Mouse (Mus musculus): ENCODE results near the gene Meig1. TPM values are rescaled to one million over a fixed set of nuclear protein-coding genes. Genes with fewer than 3 reads are reported as not detected.

Gene Meig1
- polyA plus RNA-seq, 1 experiment from 2014 or later: 6.3 TPM

DNA sequence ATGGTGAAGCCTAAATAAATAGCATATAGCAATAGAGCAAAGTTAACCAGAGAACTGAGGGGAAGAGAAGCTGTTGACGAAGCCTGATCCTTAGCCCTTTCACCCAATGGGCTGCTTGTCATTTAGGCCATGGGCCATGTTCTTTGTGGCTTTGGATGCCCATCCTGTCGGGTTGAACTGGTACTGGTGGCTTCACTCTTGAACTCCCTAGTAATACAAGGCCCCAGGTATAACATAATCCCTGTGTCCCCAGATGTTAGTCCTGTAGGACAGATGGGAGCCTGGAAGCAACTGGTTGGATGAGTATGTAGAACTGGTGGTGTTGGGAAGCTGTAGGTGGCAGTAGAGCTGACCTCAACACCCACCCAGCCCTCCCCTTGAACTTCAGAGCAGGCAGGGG is 30.5 kb downstream of the Meig1 start:
- no peak overlapping the region for H3K9ac ChIP-seq (ENCODE audit: low read length)
- no peak overlapping the region for H3K4me2 ChIP-seq (ENCODE audit: low read length)
- no peaks in the 10 kb centered on the region for H3K27me3 ChIP-seq (replicated peaks; ENCODE audit: control insufficient read depth, insufficient read depth, low read length)
- no peak overlapping the region for H3K27ac ChIP-seq (ENCODE audit: low read depth, low read length)
- no peaks in the 10 kb centered on the region for H3K36me3 ChIP-seq (ENCODE audit: control insufficient read depth, insufficient read depth, low read length)
- H3K4me1 ChIP-seq (ENCODE audit: control insufficient read depth, insufficient read depth, low read length): no peaks in the 10 kb centered on the region
- DNase-seq (ENCODE audit: low spot score) (no peak), ATAC-seq (no peak)
- H3K9me3 ChIP-seq (replicated peaks; ENCODE audit: control insufficient read depth, low read length): no peaks in the 10 kb centered on the region
- H3K4me3 ChIP-seq (ENCODE audit: low read depth, low read length): no peak overlapping the region
- 71% methylated on average over 2 of the region's 2 CpGs for WGBS

- WGBS: 74% methylated on average over 6 of the region's 6 CpGs
- Histone ChIP-seq H3K4me3 (ENCODE audit: low read depth, low read length) (no peak overlapping the region), H3K36me3 (ENCODE audit: control insufficient read depth, insufficient read depth, low read length) (no peaks in the 10 kb centered on the region), H3K27ac (ENCODE audit: low read depth, low read length) (no peak overlapping the region), H3K4me2 (ENCODE audit: low read length) (no peak overlapping the region), H3K27me3 (replicated peaks; ENCODE audit: control insufficient read depth, insufficient read depth, low read length) (no peaks in the 10 kb centered on the region), H3K9ac (ENCODE audit: low read length) (no peak overlapping the region), H3K4me1 (ENCODE audit: control insufficient read depth, insufficient read depth, low read length) (no peaks in the 10 kb centered on the region), H3K9me3 (replicated peaks; ENCODE audit: control insufficient read depth, low read length) (no peaks in the 10 kb centered on the region)
- no peak for ATAC-seq
- no peak for DNase-seq (ENCODE audit: low spot score)
Observed at GRCm38 (mm10) chr2:3387105-3387860, 35.2 kb downstream of the Meig1 start.

- ATAC-seq: no peak
Observed at GRCm38 (mm10) chr2:3365127-3365526, 57.3 kb downstream of the Meig1 start.

DNA sequence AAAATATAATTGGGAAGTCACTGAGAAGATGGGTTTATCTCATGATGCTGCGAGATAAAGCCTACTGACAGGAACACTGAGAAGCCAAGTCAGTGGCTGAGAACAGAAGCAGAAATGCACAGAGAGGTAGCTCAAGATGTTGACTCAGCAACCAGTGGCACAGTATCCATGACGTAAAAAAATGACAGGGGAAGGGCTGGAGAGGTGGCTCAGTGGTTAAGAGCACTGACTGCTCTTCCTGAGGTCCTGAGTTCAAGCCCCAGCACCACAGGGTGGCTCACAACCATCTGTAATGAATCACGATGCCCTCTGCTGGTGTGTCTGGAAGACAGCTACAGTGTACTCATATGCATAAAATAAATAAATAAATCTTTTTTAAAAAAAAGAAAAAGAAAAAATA is 61.4 kb downstream of the Meig1 start:
- 90% methylated on average over 3 of the region's 3 CpGs for WGBS
- no peak for DNase-seq (ENCODE audit: low spot score)
- no peaks in the 10 kb centered on the region for H3K9me3 ChIP-seq (replicated peaks; ENCODE audit: control insufficient read depth, low read length)
- H3K9ac ChIP-seq (ENCODE audit: low read length): no peak overlapping the region
- H3K4me1 ChIP-seq (ENCODE audit: control insufficient read depth, insufficient read depth, low read length): no peaks in the 10 kb centered on the region
- H3K27ac ChIP-seq (ENCODE audit: low read depth, low read length): no peak overlapping the region
- H3K27me3 ChIP-seq (replicated peaks; ENCODE audit: control insufficient read depth, insufficient read depth, low read length): no peaks in the 10 kb centered on the region
- H3K4me2 ChIP-seq (ENCODE audit: low read length): no peak overlapping the region
- H3K36me3 ChIP-seq (ENCODE audit: control insufficient read depth, insufficient read depth, low read length): no peaks in the 10 kb centered on the region
- ATAC-seq: no peak
- no peak overlapping the region for H3K4me3 ChIP-seq (ENCODE audit: low read depth, low read length)

More at GRCm38 (mm10) chr2:3365127-3365526, 57.3 kb downstream of the Meig1 start:
- H3K27me3 ChIP-seq (replicated peaks; ENCODE audit: control insufficient read depth, insufficient read depth, low read length): no peaks in the 10 kb centered on the region
- H3K4me1 ChIP-seq (ENCODE audit: control insufficient read depth, insufficient read depth, low read length): no peaks in the 10 kb centered on the region
- H3K36me3 ChIP-seq (ENCODE audit: control insufficient read depth, insufficient read depth, low read length): no peaks in the 10 kb centered on the region
- no peaks in the 10 kb centered on the region for H3K9me3 ChIP-seq (replicated peaks; ENCODE audit: control insufficient read depth, low read length)
- H3K9ac ChIP-seq (ENCODE audit: low read length): no peak overlapping the region
- peak; percentile 4 for DNase-seq (ENCODE audit: low spot score)
- 19% methylated on average over 4 of the region's 4 CpGs for WGBS
- no peak overlapping the region for H3K27ac ChIP-seq (ENCODE audit: low read depth, low read length)
- no peak overlapping the region for H3K4me3 ChIP-seq (ENCODE audit: low read depth, low read length)
- no peak overlapping the region for H3K4me2 ChIP-seq (ENCODE audit: low read length)

Other genes with a start within 250 kb of the Meig1 start
- gene Nmt2, start 138.4 kb downstream of the Meig1 start, polyA plus RNA-seq (2014; fragmentation: Nextera tagmentation; extraction: Ambion mirVana): 77.0 and 97.4 TPM in 2 replicates
- gene Rpp38, start 90.0 kb downstream of the Meig1 start, polyA plus RNA-seq (2014; fragmentation: Nextera tagmentation; extraction: Ambion mirVana): 19.4 and 20.3 TPM in 2 replicates
- 1.7 and 1.8 TPM in 2 replicates for gene Acbd7, start 86.5 kb downstream of the Meig1 start, polyA plus RNA-seq (2014; fragmentation: Nextera tagmentation; extraction: Ambion mirVana)
- gene Olah, start 25.4 kb downstream of the Meig1 start, polyA plus RNA-seq (2014; fragmentation: Nextera tagmentation; extraction: Ambion mirVana): not detected in 2 replicates
- gene Dclre1c, start 1.5 kb upstream of the Meig1 start, polyA plus RNA-seq (2014; fragmentation: Nextera tagmentation; extraction: Ambion mirVana): 7.3 and 7.8 TPM in 2 replicates
- gene Suv39h2, start 52.4 kb upstream of the Meig1 start, polyA plus RNA-seq (2014; fragmentation: Nextera tagmentation; extraction: Ambion mirVana): 19.1 and 21.4 TPM in 2 replicates
- 7.2 and 7.3 TPM in 2 replicates for gene Gm45902, start 90.1 kb upstream of the Meig1 start, polyA plus RNA-seq (2014; fragmentation: Nextera tagmentation; extraction: Ambion mirVana)
- 91.7 and 92.6 TPM in 2 replicates for gene Hspa14, start 90.2 kb upstream of the Meig1 start, polyA plus RNA-seq (2014; fragmentation: Nextera tagmentation; extraction: Ambion mirVana)
- gene Cdnf, start 90.4 kb upstream of the Meig1 start, polyA plus RNA-seq (2014; fragmentation: Nextera tagmentation; extraction: Ambion mirVana): 0.11 and 0.30 TPM in 2 replicates
- 75.4 and 77.3 TPM in 2 replicates for gene Fam107b, start 147.8 kb upstream of the Meig1 start, polyA plus RNA-seq (2014; fragmentation: Nextera tagmentation; extraction: Ambion mirVana)